Mouse (Mus musculus) ES-Bruce4 (cell line): ENCODE data around the gene Bak1. TPM values are rescaled to one million over a fixed set of nuclear protein-coding genes. Genes with fewer than 3 reads are reported as not detected.
"Not testable (repeated sequence)": the region's sequence is repeated elsewhere in the genome, so short reads cannot be mapped to it uniquely, and the experiment has no call there.

ENCODE experiments used
- H3K27ac ChIP-seq: 2 replicates; pipeline ENCODE4 v1.5.1; 2012; ENCODE audit warnings: low read length, inconsistent platforms; ENCODE audit not compliant: insufficient read depth
- H3K27me3 ChIP-seq: 2 replicates; pipeline ENCODE4 v1.6.1; 2012; ENCODE audit warnings: mild to moderate bottlenecking, low read length, inconsistent platforms; ENCODE audit not compliant: control insufficient read depth, poor library complexity, insufficient read depth, severe bottlenecking
- H3K36me3 ChIP-seq: 2 replicates; pipeline ENCODE4 v1.6.1; 2012; ENCODE audit warnings: inconsistent platforms, mild to moderate bottlenecking, low read length, moderate library complexity; ENCODE audit not compliant: control insufficient read depth, poor library complexity, insufficient read depth, severe bottlenecking
- H3K4me1 ChIP-seq: one replicate; pipeline ENCODE4 v1.8.1; 2011; ENCODE audit warnings: low read length; ENCODE audit not compliant: control insufficient read depth, insufficient read depth
- H3K4me3 ChIP-seq: 2 replicates; pipeline ENCODE4 v1.5.1; 2011; ENCODE audit warnings: low read depth, mild to moderate bottlenecking, low read length
- H3K9ac ChIP-seq: 2 replicates; pipeline ENCODE4 v1.6.1; 2012; ENCODE audit warnings: low read depth, mild to moderate bottlenecking, inconsistent platforms; ENCODE audit not compliant: poor library complexity, severe bottlenecking
- H3K9me3 ChIP-seq: replicated peaks from 2 replicates; pipeline ENCODE4 v1.6.1; 2012; ENCODE audit warnings: mild to moderate bottlenecking, low read length, inconsistent platforms; ENCODE audit not compliant: control insufficient read depth, poor library complexity, insufficient read depth, severe bottlenecking
- CTCF ChIP-seq: IDR thresholded peaks from one replicate; pipeline ENCODE4 v1.8.1; 2011; ENCODE audit warnings: low read depth, low read length
- EP300 ChIP-seq: IDR thresholded peaks from 2 replicates; pipeline ENCODE4 v1.6.1; 2011; ENCODE audit warnings: low read depth, low read length; ENCODE audit not compliant: insufficient read depth
- POLR2A ChIP-seq: IDR thresholded peaks from one replicate; pipeline ENCODE4 v1.8.1; 2011; ENCODE audit warnings: low read length; ENCODE audit not compliant: insufficient read depth
- polyA plus RNA-seq: library from polyadenylated mRNA; stranded (reverse); fragments of >200 nt; gene quantifications from 2 replicates; pipeline ENCODE4 v1.2.4, GENCODE M21; 2011; ENCODE audit warnings: low read depth; ENCODE audit not compliant: missing spikeins, insufficient read depth, insufficient read length

Gene Bak1
- polyA plus RNA-seq, 1 experiment: 66.6 TPM

- Histone ChIP-seq H3K27me3 (no peaks in the 10 kb centered on the region), H3K36me3 (no peaks in the 10 kb centered on the region), H3K27ac (no peak overlapping the region), H3K9me3 (no peaks in the 10 kb centered on the region), H3K9ac (no peak overlapping the region), H3K4me1 (no peaks in the 10 kb centered on the region), H3K4me3 (no peak overlapping the region)
- no peak for TF ChIP-seq EP300
- TF ChIP-seq POLR2A: no peak
Measured at GRCm38 (mm10) chr17:26983382-26983781, 45.4 kb downstream of the Bak1 start.

- Histone ChIP-seq H3K4me3 (no peak overlapping the region), H3K4me1 (no peaks in the 10 kb centered on the region), H3K9me3 (no peaks in the 10 kb centered on the region), H3K27ac (no peak overlapping the region), H3K9ac (no peak overlapping the region), H3K27me3 (no peaks in the 10 kb centered on the region), H3K36me3 (peaks cover 7% of the 10 kb centered on the region; the same call in 1 of the 2 replicates)
- TF ChIP-seq CTCF: no peak
- no peak for TF ChIP-seq EP300
- TF ChIP-seq POLR2A: no peak
Measured at GRCm38 (mm10) chr17:26981050-26981449, 47.8 kb downstream of the Bak1 start.

GRCm38 (mm10) chr17:26979426-26979825 lies 49.4 kb downstream of the Bak1 start:
- Histone ChIP-seq H3K27ac (no peak overlapping the region), H3K9me3 (no peaks in the 10 kb centered on the region), H3K27me3 (no peaks in the 10 kb centered on the region), H3K4me1 (no peaks in the 10 kb centered on the region), H3K4me3 (no peak overlapping the region), H3K36me3 (peaks cover 17% of the 10 kb centered on the region), H3K9ac (no peak overlapping the region)
- TF ChIP-seq POLR2A (no peak), CTCF (no peak), EP300 (no peak)

GRCm38 (mm10) chr17:26977354-26977753 lies 51.5 kb downstream of the Bak1 start:
- not testable (repeated sequence) for H3K9me3 ChIP-seq, H3K4me1 ChIP-seq, H3K27me3 ChIP-seq, H3K27ac ChIP-seq, H3K4me3 ChIP-seq, H3K9ac ChIP-seq
- H3K36me3 ChIP-seq: peaks cover 17% of the 10 kb centered on the region

- Histone ChIP-seq H3K27ac (no peak overlapping the region), H3K4me1 (no peaks in the 10 kb centered on the region), H3K9me3 (no peaks in the 10 kb centered on the region), H3K9ac (no peak overlapping the region), H3K27me3 (no peaks in the 10 kb centered on the region), H3K36me3 (peaks cover 17% of the 10 kb centered on the region), H3K4me3 (no peak overlapping the region)
- no peak for TF ChIP-seq EP300
- no peak for TF ChIP-seq POLR2A
- TF ChIP-seq CTCF: no peak
Measured at GRCm38 (mm10) chr17:26975415-26975814, 53.4 kb downstream of the Bak1 start.

GRCm38 (mm10) chr17:26974547-26974946 lies 54.3 kb downstream of the Bak1 start:
- no peak overlapping the region for H3K27ac ChIP-seq
- no peaks in the 10 kb centered on the region for H3K9me3 ChIP-seq
- no peaks in the 10 kb centered on the region for H3K27me3 ChIP-seq
- H3K36me3 ChIP-seq: peaks cover 17% of the 10 kb centered on the region
- no peak overlapping the region for H3K4me3 ChIP-seq
- H3K9ac ChIP-seq: no peak overlapping the region
- TF ChIP-seq EP300 (no peak), CTCF (no peak), POLR2A (no peak)
- H3K4me1 ChIP-seq: no peaks in the 10 kb centered on the region
